Mouse (Mus musculus) embryonic stem cell, embryonic (primary cell): ENCODE measurements at regions not wholly inside any gene's neighbourhood (a gene's known extent, or its start where the extent isn't known, plus 50 kb on each side); places are given as distances from the start of the nearest gene placed in this dataset.

Experiments
- CTCF ChIA-PET, 4 experiments: fragments of 300-600 bp in 2 of 4; fragments of 350-600 bp in 2 of 4; sonication (Branson Sonifier 250); formaldehyde crosslinking; loops; one replicate each; lab custom pipeline; 2022; ENCODE audit warnings: inconsistent platforms in 2 of 4; lab: Charles Lee
- POLR2A ChIA-PET, 4 experiments: fragments of 300-600 bp in 2 of 4; fragments of 350-600 bp in 2 of 4; sonication (Branson Sonifier 250); formaldehyde crosslinking; loops; one replicate each; lab custom pipeline; 2022; ENCODE audit warnings: antibody characterized with exemption in 4 of 4, inconsistent platforms in 1 of 4; lab: Charles Lee

DNA sequence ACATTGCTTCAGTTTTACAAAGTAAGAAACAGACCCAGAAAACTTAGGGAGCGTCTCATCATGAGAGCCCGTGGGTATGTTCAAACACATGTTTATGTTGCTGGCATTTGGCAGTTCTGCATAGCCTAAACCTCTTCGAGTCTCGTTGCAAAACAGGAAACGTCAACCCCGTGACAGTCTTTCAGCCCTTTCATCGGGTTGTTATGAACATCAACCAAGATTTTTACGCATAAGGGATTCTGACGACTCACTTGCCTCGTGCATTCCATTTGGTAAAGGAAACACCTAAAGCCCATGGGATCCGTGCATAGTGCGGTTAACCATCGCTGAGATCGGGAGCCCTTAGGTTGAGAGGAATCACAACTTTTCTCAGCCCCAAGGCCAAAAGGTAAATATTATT, 115.7 kb downstream of the Gpam start:
- CTCF ChIA-PET: no interaction called here
- POLR2A ChIA-PET: no interaction called here

DNA sequence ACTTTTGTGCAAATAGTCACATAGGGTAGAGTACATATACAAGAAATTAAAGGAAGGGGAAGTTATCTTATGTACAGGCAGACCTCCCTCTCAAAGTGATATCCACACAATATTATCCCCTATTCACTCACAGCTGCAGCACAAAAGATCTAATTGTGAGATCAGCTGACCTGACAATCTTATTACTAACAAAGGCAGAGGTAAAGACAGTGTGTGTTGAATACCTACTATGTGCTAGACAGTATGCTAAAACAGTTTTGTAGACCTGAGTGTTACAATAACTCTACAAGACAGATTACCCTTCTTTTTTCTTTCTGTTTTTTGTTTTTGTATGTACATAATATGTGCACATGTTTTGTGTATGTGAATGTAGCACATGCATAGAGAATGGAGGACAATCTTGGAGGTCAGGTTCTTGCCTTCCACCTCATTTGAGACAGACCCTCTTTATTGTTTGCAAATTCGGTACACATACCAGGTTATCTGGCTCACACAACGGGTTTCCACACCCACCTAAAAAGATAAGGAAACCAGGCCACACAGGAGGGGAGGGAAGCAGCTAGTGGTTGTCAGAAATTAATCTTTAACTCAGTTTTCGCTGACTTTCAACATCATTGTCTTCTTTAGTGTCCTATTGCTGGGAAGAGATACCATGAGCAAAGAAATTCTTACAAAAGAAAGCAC, 118.4 kb downstream of the Gpam start:
- CTCF ChIA-PET: no interaction called here
- POLR2A ChIA-PET: no interaction called here

GRCm38 (mm10) chr19:54989982-54990381, 137.1 kb downstream of the Gpam start:
- CTCF ChIA-PET: no interaction called here
- POLR2A ChIA-PET: interaction anchor here in 1 of 4 experiments (0.6 kb wide), 1 partner anchor 16 kb away, joined by 3 read pairs; no protein-coding TSS in a partner anchor

GRCm38 (mm10) chr19:54984541-54984940, 142.5 kb downstream of the Gpam start:
- POLR2A ChIA-PET: no interaction called here
- CTCF ChIA-PET: no interaction called here

- CTCF ChIA-PET: no interaction called here
- POLR2A ChIA-PET: no interaction called here
Observed at GRCm38 (mm10) chr19:54982801-54983200, 144.2 kb downstream of the Gpam start.

GRCm38 (mm10) chr19:54971440-54972211, 155.4 kb downstream of the Gpam start:
- ChIA-PET CTCF (no interaction called here), POLR2A (interaction anchor here in 1 of 4 experiments (0.6 kb wide), 1 partner anchor 24 kb away, joined by 3 read pairs; no protein-coding TSS in a partner anchor)

GRCm38 (mm10) chr19:54958328-54958727, 168.7 kb downstream of the Gpam start:
- ChIA-PET CTCF (no interaction called here), POLR2A (no interaction called here)

- CTCF ChIA-PET: interaction anchor here in 1 of 4 experiments (0.7 kb wide), 1 partner anchor 24 kb away, joined by 3 read pairs; no protein-coding TSS in a partner anchor
- POLR2A ChIA-PET: interaction anchor here in 2 of 4 experiments (0.6 to 0.8 kb wide), 2 partner anchors 14 to 19 kb away, joined by 3 to 4 read pairs; no protein-coding TSS in a partner anchor
Observed at GRCm38 (mm10) chr19:54955096-54955495, 171.9 kb downstream of the Gpam start.

DNA sequence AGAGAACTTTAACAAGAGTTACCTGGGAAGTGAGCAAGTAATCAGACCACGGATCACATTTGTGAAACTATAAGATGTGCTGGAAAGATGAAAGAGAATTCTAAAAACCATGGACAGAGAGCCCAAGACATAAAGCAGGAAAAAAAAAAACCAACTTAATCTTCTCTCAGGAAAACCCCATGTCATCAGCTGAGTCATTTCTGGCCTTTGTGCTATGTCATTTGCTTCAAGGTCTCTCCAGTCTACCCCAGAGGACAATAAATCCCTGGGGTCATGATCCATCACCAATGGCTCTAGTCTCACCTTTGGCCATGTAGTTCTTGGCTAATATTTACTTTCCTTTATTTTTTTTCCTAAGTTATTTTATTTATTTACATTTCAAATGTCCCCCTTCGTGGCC, 174.5 kb downstream of the Gpam start:
- CTCF ChIA-PET: no interaction called here
- POLR2A ChIA-PET: no interaction called here

DNA sequence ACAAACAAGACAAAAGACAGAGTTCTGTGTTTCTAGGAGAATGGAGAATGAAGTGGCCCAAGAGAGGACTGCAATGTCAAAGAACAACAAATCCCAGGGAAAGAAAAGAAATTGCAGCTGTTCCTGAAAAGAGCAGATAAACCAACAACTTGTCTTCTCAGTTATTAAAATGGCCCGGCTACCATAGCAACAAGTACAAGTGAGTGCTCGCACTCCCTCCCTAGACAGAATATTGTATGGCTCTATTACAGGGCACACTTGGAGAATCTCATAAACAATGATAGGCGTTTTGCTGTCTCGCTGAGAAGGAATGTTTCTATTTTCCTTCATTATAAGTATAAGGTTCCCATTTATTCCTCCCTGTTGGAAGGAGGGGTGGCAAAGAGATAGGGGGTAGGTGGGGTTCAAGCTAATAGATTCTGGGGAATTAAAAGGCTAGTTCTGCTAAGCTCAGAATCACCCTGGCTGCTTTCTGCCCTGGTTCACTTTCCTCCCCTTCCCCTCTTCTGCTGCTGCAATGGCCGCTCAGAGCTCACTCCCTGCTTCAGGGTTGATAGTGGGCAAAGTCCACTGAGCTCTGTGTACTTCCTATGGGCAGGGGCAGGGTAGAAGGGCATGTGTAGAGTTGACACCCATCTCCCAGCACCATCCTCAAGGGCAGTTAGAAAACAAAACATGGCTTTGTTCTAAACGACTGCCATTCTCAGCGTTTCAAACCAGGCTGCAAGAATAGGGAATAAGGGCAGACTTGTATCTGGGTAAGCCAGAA, 178.5 kb downstream of the Gpam start:
- ChIA-PET POLR2A (no interaction called here), CTCF (interaction anchor here in 2 of 4 experiments (0.5 kb wide), 2 partner anchors 12 to 28 kb away, joined by 3 read pairs; no protein-coding TSS in a partner anchor)

DNA sequence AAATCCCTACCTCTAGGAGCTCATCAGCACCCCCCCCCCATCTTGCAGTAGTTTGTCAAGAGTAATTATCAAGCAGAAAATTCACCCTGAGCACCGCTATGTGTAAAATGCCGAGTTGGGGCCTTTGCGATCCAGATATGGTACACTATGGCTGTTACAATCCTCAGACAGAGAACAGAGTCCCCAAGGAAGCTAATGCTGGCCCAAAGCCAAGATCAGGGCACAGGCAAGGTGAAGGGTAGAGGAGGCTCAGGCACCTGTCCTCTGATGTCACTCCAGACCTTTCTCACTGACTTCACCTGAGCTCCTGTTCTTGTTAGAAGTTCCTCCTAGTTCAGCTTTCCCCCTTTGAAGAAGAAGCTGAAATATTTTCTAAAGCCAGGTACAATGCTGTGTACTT, 179.5 kb downstream of the Gpam start:
- CTCF ChIA-PET: interaction anchor here in 1 of 4 experiments (0.6 kb wide), 1 partner anchor 235 kb away, joined by 3 read pairs; no protein-coding TSS in a partner anchor
- POLR2A ChIA-PET: interaction anchor here in 1 of 4 experiments (0.6 kb wide), 2 partner anchors 24 to 27 kb away, joined by 3 read pairs; no protein-coding TSS in a partner anchor

DNA sequence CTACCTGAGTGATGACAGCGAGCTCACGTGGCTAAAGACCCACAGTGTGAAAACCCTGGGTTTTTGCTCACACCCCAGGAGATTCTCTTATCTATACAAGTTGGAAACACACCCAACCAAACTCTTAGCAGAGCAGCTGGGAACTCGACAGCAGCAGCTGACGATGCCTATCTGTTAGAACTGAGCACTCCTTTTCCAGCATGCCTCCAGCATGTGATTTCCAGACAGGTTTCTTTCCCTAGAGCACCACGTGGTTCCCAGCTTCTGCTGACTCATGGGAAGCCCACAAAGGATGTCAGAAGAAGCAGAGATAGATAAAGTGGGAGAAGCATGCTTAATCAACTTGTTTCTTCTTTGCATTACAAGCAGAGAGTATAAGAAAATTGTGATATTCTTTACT, 194.5 kb downstream of the Gpam start:
- POLR2A ChIA-PET: no interaction called here
- CTCF ChIA-PET: no interaction called here

GRCm38 (mm10) chr19:54925888-54926287, 201.2 kb downstream of the Gpam start:
- ChIA-PET POLR2A (no interaction called here), CTCF (no interaction called here)

- ChIA-PET CTCF (no interaction called here), POLR2A (interaction anchor here in 1 of 4 experiments (1.3 kb wide), 1 partner anchor 9 kb away, joined by 3 read pairs; no protein-coding TSS in a partner anchor)
Observed at GRCm38 (mm10) chr19:54919597-54919996, 207.4 kb downstream of the Gpam start.

DNA sequence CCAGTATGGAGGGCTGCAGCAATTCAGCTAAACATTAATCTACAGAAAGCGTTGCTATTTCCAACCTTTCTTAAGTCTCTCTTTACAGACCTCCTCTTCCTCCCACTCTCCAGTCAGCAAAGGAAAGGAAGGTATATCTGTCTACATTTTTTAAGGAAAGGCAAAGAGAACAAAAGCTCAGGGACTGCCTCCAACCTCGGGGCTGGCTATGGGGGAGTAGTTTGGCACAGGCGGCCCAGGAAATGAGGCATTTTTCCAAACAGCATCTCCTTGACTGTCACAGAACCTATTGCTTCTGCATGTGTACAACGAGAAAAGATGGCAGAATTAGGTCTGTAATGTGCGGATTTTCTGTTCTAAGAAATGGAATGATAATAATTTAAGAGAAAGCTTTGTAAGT, 233.4 kb downstream of the Gpam start:
- ChIA-PET POLR2A (no interaction called here), CTCF (no interaction called here)

DNA sequence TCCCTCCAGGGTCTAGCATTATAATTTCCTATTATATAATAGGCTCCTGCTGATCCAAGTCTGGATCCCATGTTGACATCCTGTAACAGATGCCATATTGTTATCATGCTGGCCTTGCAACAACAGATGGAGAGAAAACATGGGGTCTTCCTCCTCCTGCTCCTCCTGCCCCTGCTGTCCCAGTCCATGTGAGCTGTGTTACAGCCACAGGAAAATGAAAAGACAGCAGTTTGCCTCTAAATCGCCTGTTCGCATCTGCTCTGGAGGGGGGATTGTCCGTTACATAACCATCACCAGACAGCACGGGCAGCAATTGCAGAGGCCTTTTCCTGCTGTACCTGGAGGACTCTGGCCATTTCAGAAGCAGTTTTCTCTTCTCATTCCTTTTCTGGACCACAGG, 260.0 kb downstream of the Gpam start:
- CTCF ChIA-PET: no interaction called here
- POLR2A ChIA-PET: no interaction called here

DNA sequence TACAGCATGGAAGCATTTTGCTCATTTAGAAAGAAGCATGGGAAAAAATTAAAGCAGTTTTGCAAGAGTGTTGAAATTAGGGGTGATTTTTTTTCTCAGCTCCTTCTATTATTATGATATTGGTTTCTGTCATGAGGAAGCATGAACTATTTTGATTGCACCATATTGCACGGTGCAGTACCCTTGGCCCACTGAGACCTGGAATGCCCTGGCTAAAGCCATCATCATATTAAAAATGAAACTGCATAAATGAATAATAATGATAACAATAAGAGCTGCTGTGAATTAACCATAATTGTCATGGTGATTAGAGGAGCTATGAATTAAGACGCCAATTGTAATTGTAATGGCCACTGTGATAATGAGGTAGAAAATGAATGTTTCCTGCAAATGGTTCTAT, 271.8 kb downstream of the Gpam start:
- ChIA-PET CTCF (no interaction called here), POLR2A (no interaction called here)

- ChIA-PET CTCF (no interaction called here), POLR2A (no interaction called here)
Observed at GRCm38 (mm10) chr19:54838231-54838630, 288.8 kb downstream of the Gpam start.

- ChIA-PET CTCF (no interaction called here), POLR2A (no interaction called here)
Observed at GRCm38 (mm10) chr19:54836451-54836850, 290.6 kb downstream of the Gpam start.

GRCm38 (mm10) chr19:54822161-54822560, 304.9 kb downstream of the Gpam start:
- POLR2A ChIA-PET: no interaction called here
- CTCF ChIA-PET: no interaction called here
